Mouse (Mus musculus) T-cell, adult 2 months (primary cell): ENCODE results near the gene Rfpl4.
"Not testable (repeated sequence)": the region's sequence is repeated elsewhere in the genome, so short reads cannot be mapped to it uniquely, and the experiment has no call there.

Experiments used
- DNase-seq: peaks from one replicate; pipeline ENCODE4 v3.0.0; 2022; ENCODE audit warnings: low spot score

Rfpl4 gene

GRCm38 (mm10) chr7:5080815-5081214, 35.9 kb downstream of the Rfpl4 start:
- DNase-seq: no peak

GRCm38 (mm10) chr7:5080010-5080751, 36.6 kb downstream of the Rfpl4 start, which contains the start of gene Epn1:
TSS of gene Epn1 (plus strand) at chr7:5080235.
- DNase-seq: peak; percentile 97

GRCm38 (mm10) chr7:5079365-5080009, 37.3 kb downstream of the Rfpl4 start:
- DNase-seq: not testable (repeated sequence)

- DNase-seq: no peak
Measured at GRCm38 (mm10) chr7:5076931-5077330, 39.8 kb downstream of the Rfpl4 start.

- DNase-seq: no peak
Measured at GRCm38 (mm10) chr7:5074984-5075383, 41.8 kb downstream of the Rfpl4 start.

GRCm38 (mm10) chr7:5073586-5073985, 43.2 kb downstream of the Rfpl4 start:
- no peak for DNase-seq

- no peak for DNase-seq
Measured at GRCm38 (mm10) chr7:5064886-5065285, 51.9 kb downstream of the Rfpl4 start.

- DNase-seq: peak; percentile 79
Measured at GRCm38 (mm10) chr7:5062360-5063001, 54.3 kb downstream of the Rfpl4 start.

GRCm38 (mm10) chr7:5061774-5062359, 54.9 kb downstream of the Rfpl4 start, which contains the start of gene U2af2:
TSS of gene U2af2 (plus strand) at chr7:5062143.
- peak; percentile 94 for DNase-seq

- DNase-seq: peak; percentile 98
Measured at GRCm38 (mm10) chr7:5060944-5061773, 55.6 kb downstream of the Rfpl4 start.

GRCm38 (mm10) chr7:5060239-5060731, 56.5 kb downstream of the Rfpl4 start:
- DNase-seq: peak; percentile 66
